Mouse (Mus musculus): Measurements from ENCODE around the gene Prcc.

DNA sequence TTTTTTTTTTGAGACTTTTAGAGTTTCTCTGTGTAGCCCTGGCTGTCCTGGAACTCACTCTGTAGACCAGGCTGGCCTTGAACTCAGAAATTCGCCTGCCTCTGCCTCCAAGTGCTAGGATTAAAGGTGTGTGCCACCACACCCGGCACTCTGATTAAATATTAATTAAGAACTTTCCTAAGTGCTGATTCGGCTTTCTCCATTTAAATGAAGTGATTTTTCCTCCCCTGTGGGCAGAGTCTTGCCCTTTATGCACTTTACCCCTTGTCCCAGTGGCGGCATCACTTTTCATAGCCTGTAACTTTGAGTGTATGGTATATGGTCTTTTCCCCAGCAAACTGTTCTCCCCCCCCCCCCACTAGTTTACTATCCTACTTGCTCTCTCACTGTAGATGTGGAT is 49.8 kb upstream of the Prcc start:
- TF ChIP-seq CTCF (IDR thresholded peaks at IDR 0.05; ENCODE audit: control insufficient read depth, insufficient read depth, low read length) (no peak), POLR2A (IDR thresholded peaks at IDR 0.05; ENCODE audit: borderline replicate concordance, control insufficient read depth, low read depth, low read length) (no peak)

Data from bone marrow, adult 2 months (tissue).